In genomic region chr1:86612081-86612480, GRCm38 (mm10) we compare ENCODE assay signal across 1 mouse cellular context.
A peak's percentile ranks its signal among the peaks of the same experiment; 100 is the strongest.
TF ChIP-seq lines count a peak whose summit lies in the region.

No protein-coding gene starts in this region.

TF ChIP-seq in MEL, 35 proteins besides CTCF, POLR2A, EP300 and RAD21:
- TF ChIP-seq SIN3A (IDR thresholded peaks at IDR 0.05; ENCODE audit: low read length) (no peak), SMC3 (IDR thresholded peaks at IDR 0.05; ENCODE audit: low read depth, low read length) (peak; percentile 31)
